ENCODE assay signal across 13 mouse cellular contexts in the genomic region with DNA sequence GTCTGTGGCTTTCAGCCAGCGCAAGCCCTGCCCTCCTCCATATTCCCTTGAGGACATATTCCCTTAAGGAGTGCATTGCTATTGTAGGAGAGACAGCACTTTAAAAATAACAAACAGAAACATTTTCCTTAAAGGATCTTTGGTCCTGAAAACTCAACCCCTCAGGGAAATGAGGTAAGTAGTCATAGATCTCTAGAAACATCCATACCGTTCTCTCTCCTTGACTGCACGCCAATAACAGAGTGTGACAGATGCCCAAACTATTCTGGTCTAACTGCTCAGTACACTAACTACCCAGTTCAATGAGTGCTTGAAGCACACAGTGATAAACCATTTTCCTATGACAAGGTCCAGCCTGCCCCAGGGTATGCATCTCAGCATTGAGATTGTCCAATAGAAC. TPM values are rescaled to one million over a fixed set of nuclear protein-coding genes. Genes with fewer than 3 reads are reported as not detected.
A peak's percentile ranks its signal among the peaks of the same experiment; 100 is the strongest.
DNase-seq lines count a peak whose midpoint lies in the region; ATAC-seq and TF ChIP-seq lines count a peak whose summit lies in the region.
"Had no signal": no experiment of that assay in that cellular context is flagged by ENCODE, and none has a peak within 500 bp of the region (broad histone marks: within the 10 kb centered on the region; RNA-seq: fewer than 3 reads in every experiment).

No protein-coding gene starts in this region.

- no peak for TF ChIP-seq CTCF in intestine, postnatal 0 days (IDR thresholded peaks at IDR 0.05; ENCODE audit: low read depth)

- no peak overlapping the region for H3K4me3 ChIP-seq in intestine, postnatal 0 days (ENCODE audit: low read depth, low read length)
- H3K4me3 ChIP-seq in intestine, embryonic 16.5 days (ENCODE audit: low read length) = no peak overlapping the region
- peak overlapping the region; percentile 25; the same call in 1 of the 2 replicates for H3K4me3 ChIP-seq in brown adipose tissue, adult 24 weeks (ENCODE audit: insufficient read depth, low read depth, low read length)
- H3K4me3 ChIP-seq in forebrain, embryonic 10.5 days = peak overlapping the region; percentile 31; the same call in 1 of the 2 replicates
- no peak overlapping the region for H3K4me3 ChIP-seq in midbrain, embryonic 12.5 days
- H3K4me3 ChIP-seq: limb, embryonic 12.5 days had no signal

- no peaks in the 10 kb centered on the region for H3K27me3 ChIP-seq in intestine, postnatal 0 days (replicated peaks; ENCODE audit: control insufficient read depth, insufficient read depth, low read length)
- no peaks in the 10 kb centered on the region for H3K27me3 ChIP-seq in intestine, embryonic 16.5 days (replicated peaks; ENCODE audit: control insufficient read depth, insufficient read depth, low read length)
- peaks cover 90% of the 10 kb centered on the region for H3K27me3 ChIP-seq in forebrain, embryonic 10.5 days (ENCODE audit: poor library complexity, severe bottlenecking)
- peaks cover 86% of the 10 kb centered on the region for H3K27me3 ChIP-seq in midbrain, embryonic 12.5 days

- 62% methylated on average over 3 of the region's 3 CpGs for WGBS in intestine, postnatal 0 days
- 66% methylated on average over 3 of the region's 3 CpGs for WGBS in intestine, embryonic 16.5 days
- 77% methylated on average over 3 of the region's 3 CpGs for whole genome bisulfite sequencing in forebrain, embryonic 10.5 days
- WGBS in midbrain, embryonic 12.5 days = 70% methylated on average over 3 of the region's 3 CpGs

- H3K9ac ChIP-seq in intestine, postnatal 0 days (ENCODE audit: low read depth, low read length) = no peak overlapping the region
- no peak overlapping the region for H3K9ac ChIP-seq in intestine, embryonic 16.5 days (ENCODE audit: low read depth, low read length)
- no peak overlapping the region for H3K9ac ChIP-seq in midbrain, embryonic 12.5 days (replicated peaks)
- H3K9ac ChIP-seq: limb, embryonic 12.5 days had no signal

- ATAC-seq in intestine, postnatal 0 days = no peak
- ATAC-seq in intestine, embryonic 16.5 days = no peak
- no peak for ATAC-seq in midbrain, embryonic 12.5 days (ENCODE audit: low FRiP score, low read depth)
- no peak for ATAC-seq in megakaryocyte-erythroid progenitor cell, adult 5-6 weeks (replicated peaks; ENCODE audit: low FRiP score, low TSS enrichment, poor library complexity, severe bottlenecking)

- DNase-seq in forebrain, embryonic 10.5 days (ENCODE audit: extremely low spot score, low spot score) = no peak
- no peak for DNase-seq in ovary, postnatal 14 days (ENCODE audit: low spot score)
- DNase-seq in T-cell, adult 2 months (ENCODE audit: low spot score) = no peak

- H3K27ac ChIP-seq in intestine, postnatal 0 days (ENCODE audit: low read depth, low read length) = no peak overlapping the region
- H3K27ac ChIP-seq in intestine, embryonic 16.5 days (ENCODE audit: low read length) = no peak overlapping the region
- H3K27ac ChIP-seq in brown adipose tissue, adult 24 weeks (replicated peaks; ENCODE audit: low read depth, low read length) = no peak overlapping the region
- no peak overlapping the region for H3K27ac ChIP-seq in forebrain, embryonic 10.5 days
- no peak overlapping the region for H3K27ac ChIP-seq in midbrain, embryonic 12.5 days (replicated peaks)
- H3K27ac ChIP-seq: limb, embryonic 12.5 days had no signal

- H3K9me3 ChIP-seq in intestine, postnatal 0 days (ENCODE audit: control insufficient read depth) = no peaks in the 10 kb centered on the region
- H3K9me3 ChIP-seq in intestine, embryonic 16.5 days (ENCODE audit: control insufficient read depth, low read length) = no peaks in the 10 kb centered on the region
- no peaks in the 10 kb centered on the region for H3K9me3 ChIP-seq in forebrain, embryonic 10.5 days
- no peaks in the 10 kb centered on the region for H3K9me3 ChIP-seq in midbrain, embryonic 12.5 days
- H3K9me3 ChIP-seq: limb, embryonic 12.5 days had no signal

- H3K4me2 ChIP-seq in intestine, postnatal 0 days (replicated peaks; ENCODE audit: low read depth) = peak overlapping the region; percentile 14; the same call in 1 of the 2 replicates
- H3K4me2 ChIP-seq in intestine, embryonic 16.5 days (ENCODE audit: low read depth, low read length) = no peak overlapping the region
- peak overlapping the region; percentile 47 for H3K4me2 ChIP-seq in midbrain, embryonic 12.5 days (replicated peaks)

- H3K4me1 ChIP-seq in intestine, postnatal 0 days (replicated peaks; ENCODE audit: control insufficient read depth, insufficient read depth, low read length) = no peaks in the 10 kb centered on the region
- no peaks in the 10 kb centered on the region for H3K4me1 ChIP-seq in intestine, embryonic 16.5 days (ENCODE audit: control insufficient read depth, insufficient read depth, low read length)
- H3K4me1 ChIP-seq in brown adipose tissue, adult 24 weeks (ENCODE audit: control insufficient read depth, insufficient read depth, insufficient read length, low read length) = peaks cover 3% of the 10 kb centered on the region; the same call in 1 of the 2 replicates
- H3K4me1 ChIP-seq in forebrain, embryonic 10.5 days = peaks cover 38% of the 10 kb centered on the region
- peaks cover 24% of the 10 kb centered on the region for H3K4me1 ChIP-seq in midbrain, embryonic 12.5 days

- no peaks in the 10 kb centered on the region for H3K36me3 ChIP-seq in intestine, postnatal 0 days (ENCODE audit: control insufficient read depth, insufficient read depth)
- H3K36me3 ChIP-seq in intestine, embryonic 16.5 days (ENCODE audit: control insufficient read depth, insufficient read depth, low read length) = no peaks in the 10 kb centered on the region
- no peaks in the 10 kb centered on the region for H3K36me3 ChIP-seq in forebrain, embryonic 10.5 days (replicated peaks)
- no peaks in the 10 kb centered on the region for H3K36me3 ChIP-seq in midbrain, embryonic 12.5 days
- H3K36me3 ChIP-seq: limb, embryonic 12.5 days had no signal

RNA-seq across cellular contexts. Expression of gene Fgf8, which starts 24.4 kb away (rescaled TPM):
- not detected in 2 replicates for polyA plus RNA-seq in intestine, postnatal 0 days (2015; fragmentation: Nextera tagmentation; extraction: Ambion mirVana)
- polyA plus RNA-seq in intestine, embryonic 16.5 days (2015; fragmentation: Nextera tagmentation; extraction: Ambion mirVana) = 0.16 and 0.28 TPM in 2 replicates
- not detected in 2 replicates for polyA plus RNA-seq in brown adipose tissue, adult 24 weeks (2012; ENCODE audit: insufficient read depth, insufficient read length, missing spikeins)
- polyA plus RNA-seq in forebrain, embryonic 10.5 days (2016; fragmentation: Nextera tagmentation; extraction: Ambion mirVana) = 30.6 and 35.3 TPM in 2 replicates
- polyA plus RNA-seq in midbrain, embryonic 12.5 days (2016; fragmentation: Nextera tagmentation; extraction: Ambion mirVana) = 4.3 and 5.7 TPM in 2 replicates
- not detected in 2 replicates for total RNA-seq in megakaryocyte-erythroid progenitor cell, adult 5-6 weeks (2014; fragmentation: Nextera tagmentation)
- total RNA-seq in megakaryocyte-erythroid progenitor cell, adult 5-6 weeks (2017) = not detected in 2 replicates
- total RNA-seq: adrenal gland, postnatal 25 days; common myeloid progenitor, adult 5-6 weeks; gastrocnemius, adult 8-10 months had no signal
- polyA plus RNA-seq: small intestine, adult 2 months had no signal

RNA-seq across cellular contexts. Expression of gene Npm3, which starts 31.1 kb away (rescaled TPM):
- polyA plus RNA-seq in intestine, postnatal 0 days (2015; fragmentation: Nextera tagmentation; extraction: Ambion mirVana) = 8.5 and 9.0 TPM in 2 replicates
- 13.1 and 13.5 TPM in 2 replicates for polyA plus RNA-seq in intestine, embryonic 16.5 days (2015; fragmentation: Nextera tagmentation; extraction: Ambion mirVana)
- 26.4 and 35.8 TPM in 2 replicates for polyA plus RNA-seq in brown adipose tissue, adult 24 weeks (2012; ENCODE audit: insufficient read depth, insufficient read length, missing spikeins)
- polyA plus RNA-seq in forebrain, embryonic 10.5 days (2016; fragmentation: Nextera tagmentation; extraction: Ambion mirVana) = 10.7 and 16.1 TPM in 2 replicates
- 7.7 and 8.4 TPM in 2 replicates for polyA plus RNA-seq in midbrain, embryonic 12.5 days (2016; fragmentation: Nextera tagmentation; extraction: Ambion mirVana)
- 124 and 184 TPM in 2 replicates for total RNA-seq in megakaryocyte-erythroid progenitor cell, adult 5-6 weeks (2014; fragmentation: Nextera tagmentation)
- total RNA-seq in megakaryocyte-erythroid progenitor cell, adult 5-6 weeks (2017) = 123 and 135 TPM in 2 replicates

RNA-seq across cellular contexts. Expression of gene Fbxw4, which starts 58.2 kb away (rescaled TPM):
- 2.6 and 3.3 TPM in 2 replicates for polyA plus RNA-seq in intestine, postnatal 0 days (2015; fragmentation: Nextera tagmentation; extraction: Ambion mirVana)
- 2.5 and 2.8 TPM in 2 replicates for polyA plus RNA-seq in intestine, embryonic 16.5 days (2015; fragmentation: Nextera tagmentation; extraction: Ambion mirVana)
- polyA plus RNA-seq in brown adipose tissue, adult 24 weeks (2012; ENCODE audit: insufficient read depth, insufficient read length, missing spikeins) = 32.7 and 59.3 TPM in 2 replicates
- polyA plus RNA-seq in forebrain, embryonic 10.5 days (2016; fragmentation: Nextera tagmentation; extraction: Ambion mirVana) = 4.2 and 4.4 TPM in 2 replicates
- polyA plus RNA-seq in midbrain, embryonic 12.5 days (2016; fragmentation: Nextera tagmentation; extraction: Ambion mirVana) = 4.2 and 5.9 TPM in 2 replicates
- 14.5 and 33.0 TPM in 2 replicates for total RNA-seq in megakaryocyte-erythroid progenitor cell, adult 5-6 weeks (2014; fragmentation: Nextera tagmentation)
- 5.5 and 15.5 TPM in 2 replicates for total RNA-seq in megakaryocyte-erythroid progenitor cell, adult 5-6 weeks (2017)

Comparison
In these comparisons a context has a peak if more than half of its experiments do, and no peak if none do; other contexts are left out.
1. H3K4me3 ChIP-seq: peak in brown adipose tissue, adult 24 weeks (single experiment) and forebrain, embryonic 10.5 days (single experiment); none in intestine, postnatal 0 days (single experiment), intestine, embryonic 16.5 days (single experiment) and midbrain, embryonic 12.5 days (single experiment).